Mouse (Mus musculus): ENCODE measurements around the gene Znhit2. TPM values are rescaled to one million over a fixed set of nuclear protein-coding genes. Genes with fewer than 3 reads are reported as not detected.
"Not testable (repeated sequence)": the region's sequence is repeated elsewhere in the genome, so short reads cannot be mapped to it uniquely, and the experiment has no call there.

Znhit2 gene
- polyA plus RNA-seq, 1 experiment from 2014 or later = 40.5 TPM

GRCm38 (mm10) chr19:6044102-6044501, 16.9 kb upstream of the Znhit2 start:
- DNase-seq (ENCODE audit: low spot score) = peak; percentile 71
- Histone ChIP-seq H3K36me3 (ENCODE audit: control insufficient read depth, insufficient read depth, low read length) (peaks cover 11% of the 10 kb centered on the region), H3K4me1 (ENCODE audit: control insufficient read depth, insufficient read depth, low read length) (peaks cover 15% of the 10 kb centered on the region)
- H3K9me3 ChIP-seq (replicated peaks; ENCODE audit: control insufficient read depth, low read length); H3K27me3 ChIP-seq (replicated peaks; ENCODE audit: control insufficient read depth, insufficient read depth, low read length); H3K4me2 ChIP-seq (ENCODE audit: low read length); ATAC-seq; H3K4me3 ChIP-seq (ENCODE audit: low read depth, low read length); H3K27ac ChIP-seq (ENCODE audit: low read depth, low read length); H3K9ac ChIP-seq (ENCODE audit: low read length): not testable (repeated sequence)
- WGBS = 72% methylated on average over 4 of the region's 4 CpGs

DNA sequence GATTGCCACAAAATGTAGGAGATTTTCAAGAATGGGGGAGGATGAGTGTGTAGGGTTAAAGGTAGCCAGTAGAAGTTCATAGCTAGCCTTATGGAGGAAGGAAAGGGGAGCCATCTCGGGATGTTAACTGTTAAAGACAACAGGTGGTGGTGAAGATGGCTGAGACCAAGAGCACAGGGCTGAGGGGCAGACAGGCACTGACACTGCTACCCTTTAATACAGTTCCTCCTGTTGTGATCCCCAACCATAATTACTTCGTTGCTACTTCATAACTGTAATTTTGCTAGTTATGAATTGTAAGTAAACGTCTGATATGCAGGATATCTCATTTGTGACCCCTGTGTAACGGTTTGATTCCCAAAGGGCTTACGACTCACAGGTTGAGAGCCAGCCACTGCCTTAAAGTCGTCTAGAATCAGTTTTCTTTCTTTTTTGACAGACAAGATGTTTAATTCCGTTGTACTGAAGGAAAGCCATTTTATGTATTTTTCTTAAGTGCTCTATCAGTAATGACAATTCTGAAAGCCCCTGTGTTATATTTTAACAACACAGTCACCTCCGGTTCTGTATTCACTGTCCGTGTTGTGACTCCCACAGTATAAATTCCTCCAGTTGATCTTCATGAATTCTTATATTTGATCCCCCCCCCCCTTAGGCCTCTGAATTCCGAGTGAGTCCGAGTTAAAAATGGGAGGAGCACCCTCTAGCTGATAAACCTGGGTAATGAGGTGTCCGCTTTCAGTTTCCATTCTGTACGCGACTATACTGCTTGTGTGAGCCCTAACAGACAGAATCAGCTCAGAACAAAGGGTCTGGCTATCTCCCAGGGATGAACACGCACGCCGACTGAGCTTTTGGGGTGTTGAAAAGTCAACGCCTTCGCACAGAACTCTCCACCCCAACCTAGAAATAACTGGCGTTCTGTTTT, 15.4 kb upstream of the Znhit2 start:
- Histone ChIP-seq H3K27ac (ENCODE audit: low read depth, low read length) (peak overlapping the region; percentile 99), H3K4me3 (ENCODE audit: low read depth, low read length) (peak overlapping the region; percentile 96), H3K9me3 (replicated peaks; ENCODE audit: control insufficient read depth, low read length) (no peaks in the 10 kb centered on the region), H3K4me2 (ENCODE audit: low read length) (peak overlapping the region; percentile 90), H3K36me3 (ENCODE audit: control insufficient read depth, insufficient read depth, low read length) (peaks cover 26% of the 10 kb centered on the region), H3K27me3 (replicated peaks; ENCODE audit: control insufficient read depth, insufficient read depth, low read length) (no peaks in the 10 kb centered on the region), H3K4me1 (ENCODE audit: control insufficient read depth, insufficient read depth, low read length) (peaks cover 15% of the 10 kb centered on the region), H3K9ac (ENCODE audit: low read length) (peak overlapping the region; percentile 84)
- DNase-seq (ENCODE audit: low spot score) (peak; percentile 75), ATAC-seq (peak; percentile 35)
- WGBS = 23% methylated on average over 20 of the region's 20 CpGs

GRCm38 (mm10) chr19:6046294-6047153, 14.5 kb upstream of the Znhit2 start, which contains the start of gene Syvn1:
TSS of gene Syvn1 (plus strand) at chr19:6046576.
- Histone ChIP-seq H3K36me3 (ENCODE audit: control insufficient read depth, insufficient read depth, low read length) (peaks cover 35% of the 10 kb centered on the region), H3K4me2 (ENCODE audit: low read length) (peak within 1 kb of the TSS; percentile 90), H3K4me3 (ENCODE audit: low read depth, low read length) (peak within 1 kb of the TSS; percentile 96), H3K9me3 (replicated peaks; ENCODE audit: control insufficient read depth, low read length) (no peaks in the 10 kb centered on the region), H3K27me3 (replicated peaks; ENCODE audit: control insufficient read depth, insufficient read depth, low read length) (no peaks in the 10 kb centered on the region), H3K4me1 (ENCODE audit: control insufficient read depth, insufficient read depth, low read length) (peaks cover 15% of the 10 kb centered on the region), H3K9ac (ENCODE audit: low read length) (peak within 1 kb of the TSS; percentile 84), H3K27ac (ENCODE audit: low read depth, low read length) (peak within 1 kb of the TSS; percentile 99)
- ATAC-seq = peak; percentile 94
- under 1% methylated on average over 65 of the region's 65 CpGs for WGBS
- peak; percentile 98 for DNase-seq (ENCODE audit: low spot score)

DNA sequence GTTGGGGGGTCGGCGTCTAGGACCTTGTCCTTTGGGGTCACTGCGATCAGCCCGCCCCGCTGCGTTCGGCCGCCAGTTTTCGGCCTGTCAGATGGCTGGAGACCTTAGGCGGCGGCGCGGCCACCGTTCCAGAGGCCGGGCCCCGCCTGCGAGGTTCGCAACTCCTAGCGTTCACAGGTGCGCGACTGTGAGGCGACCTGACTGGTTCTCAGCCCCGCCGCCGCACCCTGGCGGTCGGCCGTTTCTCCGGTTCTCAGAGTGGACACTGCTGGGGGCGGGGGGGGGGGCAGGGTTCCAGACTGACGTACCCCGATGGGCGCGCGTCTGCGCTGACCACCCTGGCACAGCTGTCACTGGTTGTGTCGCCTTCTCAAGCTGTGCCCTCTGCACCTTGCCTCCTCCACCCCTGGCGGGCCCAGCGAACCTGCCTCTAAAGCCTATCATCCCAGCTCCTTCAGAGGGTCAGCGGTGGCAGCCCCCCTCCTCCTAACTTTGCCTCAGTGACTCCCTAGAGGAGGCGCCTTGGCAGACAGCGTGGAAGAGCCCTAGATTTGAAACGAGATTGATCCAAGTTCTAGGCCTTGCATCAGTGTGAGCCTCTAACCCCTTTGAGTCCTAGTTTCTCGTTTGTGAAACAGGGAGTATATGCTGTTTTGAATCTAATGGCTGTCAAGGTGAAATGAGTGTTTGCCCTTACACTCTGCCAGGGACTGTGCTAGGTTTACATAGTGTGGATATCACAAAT, 13.7 kb upstream of the Znhit2 start:
- H3K27ac ChIP-seq (ENCODE audit: low read depth, low read length) = peak overlapping the region; percentile 99
- H3K9ac ChIP-seq (ENCODE audit: low read length) = peak overlapping the region; percentile 84
- peak overlapping the region; percentile 90 for H3K4me2 ChIP-seq (ENCODE audit: low read length)
- peak overlapping the region; percentile 96 for H3K4me3 ChIP-seq (ENCODE audit: low read depth, low read length)
- no peaks in the 10 kb centered on the region for H3K27me3 ChIP-seq (replicated peaks; ENCODE audit: control insufficient read depth, insufficient read depth, low read length)
- H3K36me3 ChIP-seq (ENCODE audit: control insufficient read depth, insufficient read depth, low read length) = peaks cover 43% of the 10 kb centered on the region
- peaks cover 15% of the 10 kb centered on the region for H3K4me1 ChIP-seq (ENCODE audit: control insufficient read depth, insufficient read depth, low read length)
- WGBS = 2% methylated on average over 42 of the region's 44 CpGs
- no peaks in the 10 kb centered on the region for H3K9me3 ChIP-seq (replicated peaks; ENCODE audit: control insufficient read depth, low read length)
- ATAC-seq (peak; percentile 16), DNase-seq (ENCODE audit: low spot score) (no peak)

DNA sequence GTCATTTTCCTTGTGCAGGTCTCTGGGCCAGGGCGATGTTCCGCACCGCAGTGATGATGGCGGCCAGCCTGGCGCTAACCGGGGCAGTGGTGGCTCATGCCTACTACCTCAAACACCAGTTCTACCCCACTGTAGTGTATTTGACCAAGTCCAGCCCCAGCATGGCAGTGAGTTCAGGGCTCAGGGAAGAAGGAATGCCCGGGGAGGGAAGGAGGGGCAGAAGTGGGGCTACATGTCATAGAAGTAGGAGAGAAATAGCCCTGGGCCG, 13.2 kb upstream of the Znhit2 start:
- ATAC-seq (no peak), DNase-seq (ENCODE audit: low spot score) (no peak)
- no peaks in the 10 kb centered on the region for H3K27me3 ChIP-seq (replicated peaks; ENCODE audit: control insufficient read depth, insufficient read depth, low read length)
- peaks cover 15% of the 10 kb centered on the region for H3K4me1 ChIP-seq (ENCODE audit: control insufficient read depth, insufficient read depth, low read length)
- H3K9me3 ChIP-seq (replicated peaks; ENCODE audit: control insufficient read depth, low read length) = no peaks in the 10 kb centered on the region
- H3K4me3 ChIP-seq (ENCODE audit: low read depth, low read length) = peak overlapping the region; percentile 96
- peak overlapping the region; percentile 90 for H3K4me2 ChIP-seq (ENCODE audit: low read length)
- peak overlapping the region; percentile 84 for H3K9ac ChIP-seq (ENCODE audit: low read length)
- peaks cover 48% of the 10 kb centered on the region for H3K36me3 ChIP-seq (ENCODE audit: control insufficient read depth, insufficient read depth, low read length)
- WGBS = 91% methylated on average over 8 of the region's 8 CpGs
- H3K27ac ChIP-seq (ENCODE audit: low read depth, low read length) = no peak overlapping the region

- Histone ChIP-seq H3K36me3 (ENCODE audit: control insufficient read depth, insufficient read depth, low read length) (peaks cover 58% of the 10 kb centered on the region), H3K4me1 (ENCODE audit: control insufficient read depth, insufficient read depth, low read length) (peaks cover 15% of the 10 kb centered on the region), H3K9me3 (replicated peaks; ENCODE audit: control insufficient read depth, low read length) (no peaks in the 10 kb centered on the region), H3K27me3 (replicated peaks; ENCODE audit: control insufficient read depth, insufficient read depth, low read length) (no peaks in the 10 kb centered on the region), H3K27ac (ENCODE audit: low read depth, low read length) (no peak overlapping the region), H3K4me3 (ENCODE audit: low read depth, low read length) (no peak overlapping the region), H3K9ac (ENCODE audit: low read length) (no peak overlapping the region), H3K4me2 (ENCODE audit: low read length) (no peak overlapping the region)
- WGBS = 95% methylated on average over 11 of the region's 11 CpGs
- DNase-seq (ENCODE audit: low spot score) = no peak
- ATAC-seq = no peak
These were observed 12.1 kb upstream of the Znhit2 start for GRCm38 (mm10) chr19:6048681-6049410.

DNA sequence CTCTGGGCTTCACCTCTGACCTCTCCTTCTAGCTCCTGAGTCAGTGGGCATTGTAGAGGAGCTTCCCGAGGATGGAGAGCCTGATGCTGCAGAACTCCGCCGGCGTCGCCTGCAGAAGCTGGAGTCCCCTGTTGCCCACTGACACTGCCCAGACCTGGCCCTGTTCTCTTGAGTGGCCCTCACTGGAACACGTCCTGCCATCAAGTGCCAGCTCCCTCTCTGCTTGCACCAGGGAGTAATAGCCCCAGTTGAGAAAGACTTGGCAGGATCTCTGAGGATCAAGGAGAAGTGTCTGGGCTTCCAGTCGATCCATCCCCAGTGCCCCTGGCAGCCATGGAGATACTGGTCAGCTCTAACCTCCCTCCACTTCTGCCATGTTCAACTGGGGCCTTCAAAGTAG, 8.5 kb upstream of the Znhit2 start:
- DNase-seq (ENCODE audit: low spot score) = no peak
- Histone ChIP-seq H3K36me3 (ENCODE audit: control insufficient read depth, insufficient read depth, low read length) (peaks cover 78% of the 10 kb centered on the region), H3K4me3 (ENCODE audit: low read depth, low read length) (no peak overlapping the region), H3K4me1 (ENCODE audit: control insufficient read depth, insufficient read depth, low read length) (peaks cover 16% of the 10 kb centered on the region), H3K27me3 (replicated peaks; ENCODE audit: control insufficient read depth, insufficient read depth, low read length) (no peaks in the 10 kb centered on the region), H3K9ac (ENCODE audit: low read length) (no peak overlapping the region), H3K9me3 (replicated peaks; ENCODE audit: control insufficient read depth, low read length) (no peaks in the 10 kb centered on the region), H3K4me2 (ENCODE audit: low read length) (no peak overlapping the region), H3K27ac (ENCODE audit: low read depth, low read length) (no peak overlapping the region)
- ATAC-seq = no peak
- WGBS = 86% methylated on average over 7 of the region's 7 CpGs

DNA sequence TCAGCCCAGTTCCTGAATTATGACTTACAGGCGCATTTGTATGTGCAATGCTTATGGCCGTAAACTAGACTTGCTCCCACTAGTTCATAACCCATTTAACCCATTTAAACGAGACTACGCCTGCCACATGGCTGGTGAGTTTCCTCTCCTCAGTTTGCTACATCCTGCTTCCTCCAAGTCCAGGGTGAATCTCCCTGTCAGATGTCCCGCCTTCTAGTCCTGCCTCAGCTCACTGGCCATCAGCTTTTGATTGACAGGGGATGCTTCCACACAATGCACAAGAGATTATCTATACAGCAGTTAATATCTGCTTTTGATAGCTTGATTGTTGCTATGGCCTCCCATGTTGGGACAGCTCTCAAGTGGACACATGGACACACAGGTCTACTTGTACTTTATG, 6.7 kb upstream of the Znhit2 start:
- peaks cover 70% of the 10 kb centered on the region for H3K36me3 ChIP-seq (ENCODE audit: control insufficient read depth, insufficient read depth, low read length)
- H3K27me3 ChIP-seq (replicated peaks; ENCODE audit: control insufficient read depth, insufficient read depth, low read length) = no peaks in the 10 kb centered on the region
- H3K9me3 ChIP-seq (replicated peaks; ENCODE audit: control insufficient read depth, low read length) = no peaks in the 10 kb centered on the region
- ATAC-seq = no peak
- no peak overlapping the region for H3K9ac ChIP-seq (ENCODE audit: low read length)
- DNase-seq (ENCODE audit: low spot score) = no peak
- no peak overlapping the region for H3K4me2 ChIP-seq (ENCODE audit: low read length)
- no peak overlapping the region for H3K4me3 ChIP-seq (ENCODE audit: low read depth, low read length)
- peaks cover 14% of the 10 kb centered on the region for H3K4me1 ChIP-seq (ENCODE audit: control insufficient read depth, insufficient read depth, low read length)
- H3K27ac ChIP-seq (ENCODE audit: low read depth, low read length) = no peak overlapping the region
- WGBS = 87% methylated on average over 5 of the region's 5 CpGs

All from forebrain, embryonic 14.5 days (tissue).